Mouse (Mus musculus): ENCODE measurements around the gene Mab21l1. TPM values are rescaled to one million over a fixed set of nuclear protein-coding genes. Genes with fewer than 3 reads are reported as not detected.

The Mab21l1 gene
- polyA plus RNA-seq, 1 experiment, result 9.9 TPM

GRCm38 (mm10) chr3:55793842-55794575, 11.7 kb downstream of the Mab21l1 start:
- no peak overlapping the region for H3K4me3 ChIP-seq (ENCODE audit: insufficient read depth, low read length)
- TF ChIP-seq POLR2A (IDR thresholded peaks at IDR 0.05; ENCODE audit: low read depth, low read length) (no peak), CTCF (IDR thresholded peaks at IDR 0.05; ENCODE audit: borderline replicate concordance, insufficient read depth, low read length) (no peak)

GRCm38 (mm10) chr3:55794768-55795167, 12.5 kb downstream of the Mab21l1 start:
- Histone ChIP-seq H3K4me3 (ENCODE audit: insufficient read depth, low read length) (no peak overlapping the region), H3K4me1 (ENCODE audit: control insufficient read depth, insufficient read depth, low read length) (no peaks in the 10 kb centered on the region; the same call in 1 of the 2 replicates), H3K27ac (ENCODE audit: insufficient read depth, low read length) (no peak overlapping the region)
- TF ChIP-seq CTCF (IDR thresholded peaks at IDR 0.05; ENCODE audit: borderline replicate concordance, insufficient read depth, low read length) (no peak), POLR2A (IDR thresholded peaks at IDR 0.05; ENCODE audit: low read depth, low read length) (no peak)

More at GRCm38 (mm10) chr3:55793842-55794575, 11.7 kb downstream of the Mab21l1 start:
- no peak overlapping the region for H3K27ac ChIP-seq (ENCODE audit: insufficient read depth, low read length)
- no peaks in the 10 kb centered on the region; the same call in 1 of the 2 replicates for H3K4me1 ChIP-seq (ENCODE audit: control insufficient read depth, insufficient read depth, low read length)

- TF ChIP-seq POLR2A (IDR thresholded peaks at IDR 0.05; ENCODE audit: low read depth, low read length), result no peak
- Histone ChIP-seq H3K4me1 (ENCODE audit: control insufficient read depth, insufficient read depth, low read length) (peaks cover 3% of the 10 kb centered on the region; the same call in 1 of the 2 replicates), H3K4me3 (ENCODE audit: insufficient read depth, low read length) (no peak overlapping the region), H3K27ac (ENCODE audit: insufficient read depth, low read length) (no peak overlapping the region)
Observed at GRCm38 (mm10) chr3:55814993-55815625, 32.8 kb downstream of the Mab21l1 start.

- no peak for TF ChIP-seq CTCF (IDR thresholded peaks at IDR 0.05; ENCODE audit: borderline replicate concordance, insufficient read depth, low read length)
- no peak for TF ChIP-seq POLR2A (IDR thresholded peaks at IDR 0.05; ENCODE audit: low read depth, low read length)
- Histone ChIP-seq H3K27ac (ENCODE audit: insufficient read depth, low read length) (no peak overlapping the region), H3K4me1 (ENCODE audit: control insufficient read depth, insufficient read depth, low read length) (peaks cover 3% of the 10 kb centered on the region; the same call in 1 of the 2 replicates), H3K4me3 (ENCODE audit: insufficient read depth, low read length) (no peak overlapping the region)
Observed at GRCm38 (mm10) chr3:55816096-55816495, 33.8 kb downstream of the Mab21l1 start.

GRCm38 (mm10) chr3:55816638-55817375, 34.5 kb downstream of the Mab21l1 start:
- TF ChIP-seq POLR2A (IDR thresholded peaks at IDR 0.05; ENCODE audit: low read depth, low read length), result no peak
- no peak for TF ChIP-seq CTCF (IDR thresholded peaks at IDR 0.05; ENCODE audit: borderline replicate concordance, insufficient read depth, low read length)
- no peak overlapping the region for H3K27ac ChIP-seq (ENCODE audit: insufficient read depth, low read length)

GRCm38 (mm10) chr3:55818082-55818481, 35.8 kb downstream of the Mab21l1 start:
- TF ChIP-seq POLR2A (IDR thresholded peaks at IDR 0.05; ENCODE audit: low read depth, low read length) (no peak), CTCF (IDR thresholded peaks at IDR 0.05; ENCODE audit: borderline replicate concordance, insufficient read depth, low read length) (no peak)
- peaks cover 3% of the 10 kb centered on the region; the same call in 1 of the 2 replicates for H3K4me1 ChIP-seq (ENCODE audit: control insufficient read depth, insufficient read depth, low read length)
- no peak overlapping the region for H3K4me3 ChIP-seq (ENCODE audit: insufficient read depth, low read length)
- H3K27ac ChIP-seq (ENCODE audit: insufficient read depth, low read length), result no peak overlapping the region

More at GRCm38 (mm10) chr3:55816638-55817375, 34.5 kb downstream of the Mab21l1 start:
- Histone ChIP-seq H3K4me1 (ENCODE audit: control insufficient read depth, insufficient read depth, low read length) (peaks cover 3% of the 10 kb centered on the region; the same call in 1 of the 2 replicates), H3K4me3 (ENCODE audit: insufficient read depth, low read length) (no peak overlapping the region)

- no peak overlapping the region for H3K4me3 ChIP-seq (ENCODE audit: insufficient read depth, low read length)
- no peak for TF ChIP-seq POLR2A (IDR thresholded peaks at IDR 0.05; ENCODE audit: low read depth, low read length)
- TF ChIP-seq CTCF (IDR thresholded peaks at IDR 0.05; ENCODE audit: borderline replicate concordance, insufficient read depth, low read length), result no peak
Observed at GRCm38 (mm10) chr3:55819598-55819997, 37.3 kb downstream of the Mab21l1 start.

GRCm38 (mm10) chr3:55824864-55825263, 42.6 kb downstream of the Mab21l1 start:
- Histone ChIP-seq H3K4me3 (ENCODE audit: insufficient read depth, low read length) (no peak overlapping the region), H3K27ac (ENCODE audit: insufficient read depth, low read length) (no peak overlapping the region), H3K4me1 (ENCODE audit: control insufficient read depth, insufficient read depth, low read length) (peaks cover 3% of the 10 kb centered on the region)
- TF ChIP-seq CTCF (IDR thresholded peaks at IDR 0.05; ENCODE audit: borderline replicate concordance, insufficient read depth, low read length), result no peak
- TF ChIP-seq POLR2A (IDR thresholded peaks at IDR 0.05; ENCODE audit: low read depth, low read length), result no peak

More at GRCm38 (mm10) chr3:55819598-55819997, 37.3 kb downstream of the Mab21l1 start:
- Histone ChIP-seq H3K27ac (ENCODE audit: insufficient read depth, low read length) (no peak overlapping the region), H3K4me1 (ENCODE audit: control insufficient read depth, insufficient read depth, low read length) (peaks cover 3% of the 10 kb centered on the region; the same call in 1 of the 2 replicates)

GRCm38 (mm10) chr3:55828481-55829256, 46.4 kb downstream of the Mab21l1 start:
- Histone ChIP-seq H3K4me3 (ENCODE audit: insufficient read depth, low read length) (no peak overlapping the region), H3K27ac (ENCODE audit: insufficient read depth, low read length) (no peak overlapping the region), H3K4me1 (ENCODE audit: control insufficient read depth, insufficient read depth, low read length) (peaks cover 3% of the 10 kb centered on the region)
- TF ChIP-seq CTCF (IDR thresholded peaks at IDR 0.05; ENCODE audit: borderline replicate concordance, insufficient read depth, low read length) (no peak), POLR2A (IDR thresholded peaks at IDR 0.05; ENCODE audit: low read depth, low read length) (no peak)
